Mouse (Mus musculus) kidney, adult 11 months (tissue): ENCODE results near the gene Olfr1109.

Experiments used
- DNase-seq: peaks from one replicate; pipeline ENCODE4 v3.0.0; 2022

Olfr1109 gene

GRCm38 (mm10) chr2:87095908-87096307, at the start of gene Olfr1109:
Olfr1109 (minus strand) TSS chr2:87096008.
- DNase-seq: no peak

DNA sequence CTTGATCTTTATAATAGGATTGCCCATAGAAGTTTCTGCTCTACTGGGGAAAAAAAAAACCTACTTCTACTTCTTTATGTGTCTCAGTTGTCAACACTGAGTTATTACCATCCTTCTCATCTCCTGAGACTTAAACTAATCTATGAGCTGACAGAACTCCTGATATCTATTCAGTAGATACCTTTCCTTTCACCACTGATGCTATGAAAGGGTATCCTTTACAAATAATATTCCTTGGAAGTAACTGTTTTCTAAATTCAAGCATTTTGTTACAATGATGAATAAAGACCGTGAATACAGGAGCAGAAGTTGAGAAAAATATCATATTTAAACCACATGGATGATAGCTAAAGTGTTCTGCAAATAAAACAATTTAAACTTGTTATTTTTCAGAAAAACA, 44.4 kb upstream of the Olfr1109 start, which contains the start of gene Olfr1110:
Olfr1110 (minus strand) TSS at position 101 of the 400 bp plus-strand sequence.
- DNase-seq: no peak

GRCm38 (mm10) chr2:87114467-87114866, 18.7 kb upstream of the Olfr1109 start, which contains the start of gene Olfr259:
Olfr259 (minus strand) TSS chr2:87114567.
- no peak for DNase-seq

- DNase-seq: no peak
These were observed 20.1 kb downstream of the Olfr1109 start, which contains the start of gene Olfr1107 for GRCm38 (mm10) chr2:87075717-87076116. Olfr1107 (minus strand) TSS chr2:87075817.

- DNase-seq: no peak
These were observed 43.6 kb downstream of the Olfr1109 start, which contains the start of gene Olfr1106 for GRCm38 (mm10) chr2:87052173-87052572. Olfr1106 (minus strand) TSS chr2:87052273.
